Mouse (Mus musculus): Measurements from ENCODE around the gene Pds5a. TPM values are rescaled to one million over a fixed set of nuclear protein-coding genes. Genes with fewer than 3 reads are reported as not detected.
"Not testable (repeated sequence)": the region's sequence is repeated elsewhere in the genome, so short reads cannot be mapped to it uniquely, and the experiment has no call there.

The Pds5a gene
- total RNA-seq (2022) = 100 to 1,000 TPM in 3 of 4 experiments, 10 to 100 TPM in 1; 82.9 to 122 (median 111) TPM

- peak; percentile 72 for DNase-seq
These were observed at the start of gene Pds5a for GRCm38 (mm10) chr5:65697836-65698758. Gene Pds5a, minus strand, starts transcription at chr5:65698273.

GRCm38 (mm10) chr5:65746908-65747307, 48.8 kb upstream of the Pds5a start:
- DNase-seq = no peak

- DNase-seq = no peak
These were observed 41.3 kb upstream of the Pds5a start for GRCm38 (mm10) chr5:65739366-65739765.

- no peak for DNase-seq
These were observed 37.5 kb upstream of the Pds5a start for GRCm38 (mm10) chr5:65735601-65736000.

- DNase-seq = peak; percentile 34
These were observed 33.3 kb upstream of the Pds5a start for GRCm38 (mm10) chr5:65731173-65732007.

GRCm38 (mm10) chr5:65724311-65725054, 26.4 kb upstream of the Pds5a start:
- DNase-seq = peak; percentile 65

GRCm38 (mm10) chr5:65718368-65718767, 20.3 kb upstream of the Pds5a start:
- no peak for DNase-seq

- not testable (repeated sequence) for DNase-seq
These were observed 19.8 kb upstream of the Pds5a start for GRCm38 (mm10) chr5:65717903-65718211.

GRCm38 (mm10) chr5:65717063-65717902, 19.2 kb upstream of the Pds5a start:
- DNase-seq = no peak

GRCm38 (mm10) chr5:65715084-65715483, 17.0 kb upstream of the Pds5a start:
- DNase-seq = no peak

- no peak for DNase-seq
These were observed 13.4 kb upstream of the Pds5a start for GRCm38 (mm10) chr5:65711463-65711862.

GRCm38 (mm10) chr5:65710267-65710666, 12.2 kb upstream of the Pds5a start:
- DNase-seq = no peak

GRCm38 (mm10) chr5:65706979-65707378, 8.9 kb upstream of the Pds5a start:
- no peak for DNase-seq

GRCm38 (mm10) chr5:65706171-65706570, 8.1 kb upstream of the Pds5a start:
- no peak for DNase-seq

GRCm38 (mm10) chr5:65704765-65705678, 6.9 kb upstream of the Pds5a start:
- no peak for DNase-seq

- no peak for DNase-seq
These were observed 5.2 kb upstream of the Pds5a start for GRCm38 (mm10) chr5:65703261-65703660.

GRCm38 (mm10) chr5:65700102-65700501, 2.0 kb upstream of the Pds5a start:
- DNase-seq = no peak

GRCm38 (mm10) chr5:65699146-65699545, 1.1 kb upstream of the Pds5a start:
- DNase-seq = no peak

- DNase-seq = no peak
These were observed 675 bp upstream of the Pds5a start for GRCm38 (mm10) chr5:65698759-65699136.

- DNase-seq = peak; percentile 24
These were observed 612 bp downstream of the Pds5a start for GRCm38 (mm10) chr5:65697486-65697835.
